Mouse (Mus musculus): ENCODE measurements around the gene Lhx9.

Gene Lhx9

DNA sequence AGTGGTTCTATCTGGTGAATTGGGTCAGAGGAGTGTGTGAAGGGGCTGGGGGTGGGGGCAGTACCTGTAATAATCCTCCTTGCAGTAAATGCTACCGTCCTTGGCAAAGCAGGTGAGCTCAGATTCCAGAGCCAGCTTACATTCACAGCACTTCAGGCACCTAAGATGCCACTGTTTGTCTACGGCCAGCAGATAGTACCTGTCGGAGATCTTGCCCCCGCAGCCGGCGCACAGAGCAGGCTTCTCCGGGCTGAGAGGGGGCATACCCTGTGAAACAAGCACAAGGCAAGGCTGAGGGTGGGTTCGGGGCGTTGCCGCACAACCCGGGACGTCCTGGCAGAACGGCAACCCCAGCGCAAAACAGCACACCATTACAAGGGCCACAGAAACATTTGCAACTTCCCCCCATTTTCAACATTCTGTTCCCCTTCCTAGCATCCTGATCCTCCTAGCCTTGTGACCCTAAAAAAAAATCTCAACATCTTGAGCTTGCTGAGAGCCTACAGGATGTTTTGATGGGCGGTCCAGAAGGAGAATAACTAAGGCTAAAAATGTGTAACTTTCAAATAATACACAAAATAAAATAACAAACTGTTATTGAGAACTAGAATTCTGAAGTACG lies 8.5 kb downstream of the Lhx9 start:
- DNase-seq (ENCODE audit: low spot score): no peak

DNA sequence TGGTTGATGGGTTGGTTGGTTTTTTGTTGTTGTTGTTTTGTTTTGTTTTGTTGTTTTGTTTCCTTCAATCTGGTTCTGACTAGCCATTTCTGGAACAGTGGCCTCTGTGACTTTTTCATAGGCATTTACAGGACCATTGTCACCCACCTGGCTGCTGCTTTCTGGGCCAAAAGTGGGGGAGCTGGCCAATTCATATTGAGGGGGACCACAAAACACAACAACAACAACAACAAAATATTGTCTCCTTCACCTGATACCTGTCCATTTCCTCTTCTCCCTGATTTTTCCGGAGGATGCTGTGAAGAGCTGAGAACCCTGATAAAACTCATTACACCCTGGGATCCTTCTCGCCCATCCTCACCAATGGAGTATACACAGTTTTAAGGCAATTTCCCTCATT lies 9.1 kb downstream of the Lhx9 start:
- DNase-seq (ENCODE audit: low spot score): no peak

DNA sequence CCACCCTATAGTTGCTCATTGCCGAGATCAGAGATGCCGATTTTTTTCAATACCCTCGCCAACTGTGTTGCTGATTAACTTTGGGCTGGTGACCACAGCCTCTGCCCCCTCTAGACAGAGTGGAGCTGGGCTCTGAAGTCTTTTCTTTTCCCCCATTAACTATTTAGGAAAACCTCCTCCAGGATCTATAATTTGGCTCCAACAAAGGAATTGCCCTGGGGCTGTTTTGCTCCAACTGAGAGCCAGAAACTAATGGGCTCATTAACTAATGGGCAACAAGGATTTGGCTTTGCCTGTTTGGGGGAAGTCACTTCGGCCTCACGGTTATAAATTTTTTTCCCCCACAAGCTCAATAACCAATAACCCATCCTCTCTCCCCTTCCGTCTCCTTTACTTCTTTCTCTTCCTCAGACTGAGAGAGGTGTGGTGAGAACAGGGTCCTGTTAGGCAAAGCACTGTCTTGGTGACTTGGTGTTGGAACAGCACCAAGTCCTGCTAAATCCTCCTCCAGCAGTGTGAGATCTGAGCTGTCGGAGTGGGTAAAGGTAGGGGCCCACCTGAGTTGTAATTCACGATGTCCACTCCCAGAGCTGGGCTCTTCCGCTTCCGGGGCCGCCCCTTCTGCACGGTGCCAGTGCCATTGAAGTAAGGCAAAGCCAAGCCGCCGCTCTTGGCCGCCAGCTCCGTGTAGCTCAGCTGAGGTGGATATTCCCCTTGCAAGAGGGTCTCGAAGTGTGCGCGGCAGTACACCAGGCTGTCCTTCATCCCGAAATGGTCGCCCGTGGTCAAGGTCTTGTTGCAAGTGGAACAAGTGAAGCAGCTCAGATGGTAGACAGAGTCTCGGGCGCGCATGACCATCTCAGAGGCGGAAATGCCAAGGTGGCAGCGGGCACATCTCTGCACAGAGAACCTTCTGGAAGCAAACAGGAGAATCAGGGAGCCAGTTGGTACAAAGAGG lies 10.3 kb downstream of the Lhx9 start:
- DNase-seq (ENCODE audit: low spot score): no peak

DNA sequence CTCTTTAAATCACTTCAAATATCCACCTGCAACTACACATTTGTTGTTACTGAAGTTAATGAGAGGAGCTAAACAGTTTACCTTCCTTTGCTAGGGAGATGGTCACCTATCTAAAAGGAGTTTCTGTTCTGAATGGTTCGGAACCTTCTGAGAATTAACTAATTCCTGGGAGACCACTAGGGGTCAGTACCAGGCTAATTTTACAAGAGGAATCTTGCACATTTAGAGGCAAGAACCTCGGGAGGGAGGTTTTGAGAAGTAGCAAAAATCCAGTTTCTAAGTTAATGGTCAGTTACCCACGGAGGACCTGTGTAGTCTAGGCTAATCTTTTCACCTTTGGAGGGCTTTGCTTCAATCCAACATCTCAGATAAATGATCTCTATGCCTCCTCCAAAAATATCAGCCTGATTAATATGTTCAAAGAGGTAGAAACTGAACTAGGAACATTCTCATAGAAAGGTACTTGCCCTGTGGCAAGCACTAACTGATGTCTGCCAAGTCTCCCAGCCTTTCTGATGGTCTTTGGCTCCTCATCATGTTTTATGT lies 12.9 kb downstream of the Lhx9 start:
- no peak for DNase-seq (ENCODE audit: low spot score)

DNA sequence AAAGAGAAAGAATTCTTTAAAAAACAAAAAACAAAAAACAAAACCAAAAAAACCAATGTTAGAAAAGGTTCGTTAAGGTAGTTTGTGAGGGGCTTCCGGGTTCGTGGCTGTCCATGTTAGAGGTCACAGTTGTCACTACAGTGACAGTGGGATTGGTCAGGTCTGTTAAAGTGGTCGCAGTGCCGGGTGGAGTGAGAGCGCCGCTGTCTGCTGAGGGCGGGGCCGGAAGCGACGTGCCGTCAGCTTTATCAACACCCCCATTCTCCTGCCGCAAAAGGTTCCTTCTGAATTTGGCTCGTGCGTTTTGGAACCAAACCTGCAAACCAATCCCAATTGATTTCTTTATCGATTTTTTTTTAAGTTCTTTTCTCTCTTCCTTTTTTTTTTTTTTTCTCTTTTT lies 17.1 kb downstream of the Lhx9 start:
- no peak for DNase-seq (ENCODE audit: low spot score)

DNA sequence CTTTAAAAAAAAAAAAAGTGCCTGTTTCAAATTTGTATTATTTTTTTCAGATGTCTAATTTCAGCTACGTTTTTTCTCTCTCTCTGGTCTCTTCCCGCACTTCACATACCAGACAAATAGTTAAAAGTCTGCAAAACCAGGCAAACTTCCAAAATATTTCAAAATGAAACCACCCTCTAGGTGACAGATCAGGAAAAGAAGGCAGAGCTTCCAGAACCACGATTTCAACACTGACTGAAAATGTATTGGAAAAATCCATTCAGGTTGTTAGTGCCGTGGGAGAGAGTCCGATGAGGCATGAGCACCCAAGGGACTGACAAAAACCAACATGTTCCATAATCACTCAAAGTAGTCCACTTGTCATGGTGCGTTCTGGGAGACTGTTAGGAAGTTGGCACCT lies 21.5 kb downstream of the Lhx9 start:
- no peak for DNase-seq (ENCODE audit: low spot score)

DNA sequence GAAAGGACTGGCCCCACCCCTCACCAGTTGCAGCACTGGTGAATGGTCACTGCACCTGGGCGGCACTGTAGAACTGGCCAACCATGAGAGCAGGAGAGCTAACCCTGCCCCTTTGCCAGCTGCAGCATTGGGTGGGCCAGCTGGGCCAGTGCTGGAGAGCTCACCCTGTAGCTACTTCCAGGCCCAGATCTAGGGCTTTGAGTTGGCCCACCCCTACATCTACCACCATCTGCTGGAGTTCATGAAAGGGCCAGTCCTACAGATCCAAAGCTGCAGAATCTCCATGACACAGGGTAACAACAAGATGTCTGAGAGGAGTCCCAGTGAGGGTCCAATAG lies 25.4 kb downstream of the Lhx9 start:
- no peak for DNase-seq (ENCODE audit: low spot score)

DNA sequence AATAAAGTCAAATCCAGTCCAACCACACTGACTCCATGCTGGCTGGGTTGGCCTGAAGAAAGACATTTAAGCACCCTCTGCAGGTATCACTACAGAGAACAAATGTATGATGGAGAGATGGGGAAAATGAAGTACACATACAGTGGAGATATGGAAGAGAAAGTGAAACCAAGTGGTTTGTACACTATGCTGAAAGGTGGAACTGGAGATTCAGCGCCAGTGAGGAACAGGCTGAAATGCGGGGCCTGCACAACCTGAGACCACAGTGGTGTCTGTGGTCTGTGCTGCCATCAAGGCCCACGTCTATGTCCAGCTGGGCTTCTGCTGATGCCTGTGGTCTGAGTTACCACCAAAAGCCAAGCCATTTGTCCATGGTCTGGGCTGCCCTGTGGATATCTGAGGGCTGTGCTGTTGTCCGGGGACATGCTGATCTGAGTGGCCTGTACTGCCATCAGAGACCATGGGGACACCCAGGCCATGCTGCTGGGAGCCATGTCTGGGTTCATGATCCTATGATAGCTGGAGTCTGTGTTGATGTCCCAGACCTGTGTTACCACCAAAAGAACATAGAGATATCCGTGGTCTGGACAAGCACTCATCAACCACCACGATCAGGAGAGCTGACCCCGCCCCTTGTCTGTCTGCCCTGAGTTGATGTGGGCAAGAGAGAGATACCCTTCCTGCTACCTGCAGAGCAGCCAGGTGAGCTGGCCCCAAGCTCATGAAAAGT lies 26.0 kb downstream of the Lhx9 start:
- no peak for DNase-seq (ENCODE audit: low spot score)

DNA sequence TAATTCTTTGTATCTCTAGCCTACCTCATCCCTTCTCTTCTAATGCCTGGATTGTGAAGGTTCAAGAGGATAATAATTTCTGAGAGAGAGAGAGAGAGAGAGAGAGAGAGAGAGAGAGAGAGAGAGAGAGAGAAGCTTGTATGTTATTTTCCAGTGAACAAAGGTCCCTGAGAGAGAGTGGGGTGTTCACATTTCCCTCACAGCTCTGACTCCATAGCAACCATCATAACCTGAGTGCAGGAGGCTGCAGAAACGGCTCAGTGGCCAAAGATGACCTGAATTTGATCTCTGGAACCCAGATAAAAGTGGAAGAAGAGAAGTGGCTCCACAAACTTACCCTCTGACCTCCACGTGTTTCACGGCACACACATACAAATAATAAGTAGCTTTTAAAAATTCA lies 46.6 kb downstream of the Lhx9 start:
- no peak for DNase-seq (ENCODE audit: low spot score)

DNA sequence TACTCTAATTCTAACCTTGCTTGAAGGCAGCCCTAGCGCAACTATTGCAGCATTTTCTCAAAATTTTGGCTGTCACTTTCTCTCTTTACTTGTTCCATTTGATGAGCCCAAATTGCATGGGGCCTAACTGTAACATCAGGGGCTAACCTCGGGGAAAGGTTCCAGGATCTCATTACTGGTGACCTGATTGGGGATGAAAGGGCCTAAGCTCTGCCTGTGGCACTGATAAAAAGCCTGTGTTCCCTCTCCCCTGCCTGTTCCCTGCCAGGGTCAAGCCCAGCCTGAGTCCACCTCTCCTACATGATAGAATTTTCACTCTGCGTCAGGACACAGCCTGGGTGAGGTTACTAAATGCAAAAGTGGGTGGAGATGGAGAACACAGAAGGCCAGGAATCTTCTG lies 47.1 kb downstream of the Lhx9 start:
- no peak for DNase-seq (ENCODE audit: low spot score)

DNA sequence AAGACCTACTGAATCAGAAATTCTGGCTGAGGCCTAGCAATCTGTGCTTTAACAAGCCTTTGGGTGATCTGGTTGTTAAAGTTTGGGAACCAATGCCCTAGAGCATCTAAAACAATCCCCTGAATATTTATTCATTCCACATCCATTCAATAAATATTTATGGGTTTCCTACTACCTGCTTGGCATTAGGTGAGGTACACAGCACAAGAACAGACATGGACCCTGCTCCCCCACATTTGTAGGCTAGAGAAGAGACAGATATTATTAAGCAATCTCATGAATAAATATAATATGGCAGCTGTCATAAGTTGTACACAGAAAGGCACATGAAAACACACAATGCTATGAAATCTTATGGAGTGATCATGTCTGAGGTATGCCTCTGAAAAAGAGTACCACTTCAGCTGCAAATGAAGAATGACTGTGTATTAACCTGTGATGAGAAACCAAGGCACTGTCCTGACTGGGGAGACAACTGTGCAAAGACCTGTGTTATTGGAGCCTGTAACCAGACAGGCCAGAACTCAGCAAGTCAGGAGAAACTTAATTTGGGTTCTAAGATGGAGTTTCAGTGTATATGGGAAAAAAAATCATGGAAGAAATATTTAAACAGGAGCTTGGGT lies 48.6 kb downstream of the Lhx9 start:
- no peak for DNase-seq (ENCODE audit: low spot score)

DNA sequence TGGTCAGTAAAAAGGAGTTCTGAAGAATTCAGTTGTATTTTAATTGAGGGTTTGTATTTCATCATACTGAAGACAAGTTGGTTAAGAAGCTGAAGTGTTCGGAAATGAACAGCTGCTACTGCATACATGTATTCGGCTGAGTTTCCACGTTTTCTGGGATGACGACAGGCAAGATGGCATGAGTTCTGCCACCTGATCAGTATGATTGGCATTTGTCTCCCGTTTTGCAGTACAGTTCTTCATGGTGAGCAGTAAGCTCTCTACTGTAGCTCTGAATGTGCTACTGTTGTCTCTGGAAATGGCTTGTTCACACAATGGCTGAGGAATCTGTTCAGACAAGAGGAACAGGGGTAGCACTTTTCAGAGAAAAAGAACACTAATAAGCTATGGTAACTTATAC lies 50.3 kb downstream of the Lhx9 start:
- DNase-seq (ENCODE audit: low spot score): no peak

DNA sequence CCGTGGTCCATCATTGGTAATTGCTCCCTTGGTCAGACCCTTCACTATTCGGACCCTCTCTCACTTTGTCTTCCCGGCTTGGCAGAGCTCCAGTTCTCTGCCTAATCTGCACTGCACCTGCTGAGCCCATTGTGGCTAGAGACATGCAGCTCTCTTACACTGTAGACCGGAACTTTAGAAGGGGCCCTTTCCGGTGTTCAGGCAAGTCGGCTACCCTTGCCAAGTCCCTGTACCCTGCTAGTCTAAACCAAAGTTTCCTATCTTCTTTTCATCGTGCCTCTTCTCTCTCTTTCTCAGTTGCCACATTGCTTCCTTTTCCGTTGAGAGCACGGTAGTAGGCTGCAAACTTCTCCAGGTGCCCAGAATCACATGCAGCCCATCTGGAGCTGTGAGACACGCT lies 62.5 kb downstream of the Lhx9 start:
- no peak for DNase-seq (ENCODE audit: low spot score)

DNA sequence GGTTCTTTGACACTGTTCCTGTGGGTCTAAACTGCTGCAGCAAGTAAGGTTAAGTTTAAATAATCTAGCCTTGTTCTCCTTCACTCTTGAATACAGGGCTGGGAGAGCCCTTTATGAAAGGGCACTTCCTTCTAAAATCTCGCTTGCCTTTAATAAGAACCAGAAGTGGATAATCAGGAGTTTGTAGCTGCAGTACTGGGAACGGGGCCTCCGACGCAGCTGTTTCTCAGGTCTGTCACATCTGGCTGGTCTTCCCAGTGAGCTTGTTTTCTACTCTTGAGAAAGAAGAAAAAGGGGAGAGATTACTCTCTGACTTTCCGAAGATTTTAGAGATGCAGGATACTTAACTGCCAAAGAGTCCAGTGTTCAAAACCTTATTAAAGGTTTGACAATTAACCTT lies 64.4 kb downstream of the Lhx9 start:
- DNase-seq (ENCODE audit: low spot score): no peak
